Mouse (Mus musculus) NIH3T3 (cell line): ENCODE measurements around the gene Ddit4.

Source experiments
- DNase-seq: peaks from one replicate; pipeline ENCODE4 v3.0.0-alpha.2; 2012; ENCODE audit warnings: low read depth

The Ddit4 gene

GRCm38 (mm10) chr10:59948363-59949254 is 3.0 kb downstream of the Ddit4 start:
- peak; percentile 31 for DNase-seq

- DNase-seq, result peak; percentile 73
Measured at GRCm38 (mm10) chr10:59947296-59948073, 4.1 kb downstream of the Ddit4 start.

- DNase-seq, result no peak
Measured at GRCm38 (mm10) chr10:59946362-59946761, 5.3 kb downstream of the Ddit4 start.

GRCm38 (mm10) chr10:59945416-59945815 is 6.2 kb downstream of the Ddit4 start:
- DNase-seq, result no peak

GRCm38 (mm10) chr10:59943421-59943989 is 8.1 kb downstream of the Ddit4 start:
- DNase-seq, result peak; percentile 74

GRCm38 (mm10) chr10:59942847-59943420 is 8.7 kb downstream of the Ddit4 start:
- peak; percentile 59 for DNase-seq

GRCm38 (mm10) chr10:59942281-59942846 is 9.3 kb downstream of the Ddit4 start:
- no peak for DNase-seq

GRCm38 (mm10) chr10:59939081-59939480 is 12.6 kb downstream of the Ddit4 start:
- DNase-seq, result no peak

GRCm38 (mm10) chr10:59938662-59939061 is 13.0 kb downstream of the Ddit4 start:
- DNase-seq, result no peak

GRCm38 (mm10) chr10:59936058-59936856 is 15.4 kb downstream of the Ddit4 start:
- peak; percentile 60 for DNase-seq

- DNase-seq, result peak; percentile 44
Measured at GRCm38 (mm10) chr10:59934039-59934438, 17.6 kb downstream of the Ddit4 start.

GRCm38 (mm10) chr10:59932521-59932920 is 19.1 kb downstream of the Ddit4 start:
- DNase-seq, result peak; percentile 58

- DNase-seq, result no peak
Measured at GRCm38 (mm10) chr10:59930996-59931395, 20.6 kb downstream of the Ddit4 start.

- no peak for DNase-seq
Measured at GRCm38 (mm10) chr10:59929205-59929604, 22.4 kb downstream of the Ddit4 start.

- DNase-seq, result peak; percentile 78
Measured at GRCm38 (mm10) chr10:59924305-59924704, 27.3 kb downstream of the Ddit4 start.

- peak; percentile 74 for DNase-seq
Measured at GRCm38 (mm10) chr10:59923493-59923892, 28.1 kb downstream of the Ddit4 start.

GRCm38 (mm10) chr10:59920810-59921681 is 30.6 kb downstream of the Ddit4 start:
- peak; percentile 91 for DNase-seq

- DNase-seq, result no peak
Measured at GRCm38 (mm10) chr10:59920485-59920809, 31.2 kb downstream of the Ddit4 start.

- peak; percentile 92 for DNase-seq
Measured at GRCm38 (mm10) chr10:59919494-59920181, 32.0 kb downstream of the Ddit4 start.

GRCm38 (mm10) chr10:59918111-59918510 is 33.5 kb downstream of the Ddit4 start:
- peak; percentile 69 for DNase-seq
